Mouse (Mus musculus): ENCODE data around the gene Tmprss9. TPM values are rescaled to one million over a fixed set of nuclear protein-coding genes. Genes with fewer than 3 reads are reported as not detected.

The Tmprss9 gene
- polyA plus RNA-seq, 1 experiment from 2014 or later, result 2.0 TPM

DNA sequence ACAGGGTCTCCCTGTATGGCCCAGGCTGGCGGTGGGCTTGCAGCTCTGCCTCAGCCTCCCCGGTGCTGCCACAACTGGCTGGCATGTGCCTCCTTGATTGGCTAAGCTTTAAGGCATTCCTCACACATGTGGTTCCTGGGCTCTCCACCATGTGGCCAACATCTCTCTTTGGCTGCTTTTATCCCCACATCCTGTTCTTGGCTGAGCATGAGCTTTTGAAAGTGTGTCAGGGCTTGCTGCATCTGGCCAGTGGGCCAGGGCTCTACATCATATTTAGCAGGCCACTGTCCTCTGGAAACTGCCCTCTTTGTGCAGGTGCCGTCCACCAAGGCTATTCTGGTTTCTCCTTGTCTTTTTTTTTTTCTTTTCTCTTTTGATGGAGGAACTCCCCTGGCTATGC is 15.4 kb upstream of the Tmprss9 start:
- no peak overlapping the region; the same call in 1 of the 2 replicates for H3K9ac ChIP-seq (ENCODE audit: low read length)
- TF ChIP-seq EP300 (optimal IDR thresholded peaks at IDR 0.05) (no peak), CTCF (IDR thresholded peaks at IDR 0.05; ENCODE audit: low read depth) (peak; percentile 42)
- no peak overlapping the region for H3K27ac ChIP-seq (replicated peaks)
- ATAC-seq (ENCODE audit: low FRiP score, low TSS enrichment), result no peak
- peaks cover 2% of the 10 kb centered on the region; the same call in 1 of the 2 replicates for H3K4me1 ChIP-seq (replicated peaks; ENCODE audit: control insufficient read depth, insufficient read depth)
- 74% methylated on average over 3 of the region's 3 CpGs for WGBS
- no peaks in the 10 kb centered on the region for H3K36me3 ChIP-seq (ENCODE audit: control insufficient read depth, insufficient read depth, low read length)
- H3K4me3 ChIP-seq (ENCODE audit: low read depth, low read length), result no peak overlapping the region; the same call in 1 of the 2 replicates
- DNase-seq (ENCODE audit: low spot score), result no peak
- no peaks in the 10 kb centered on the region for H3K9me3 ChIP-seq (ENCODE audit: control insufficient read depth, low read length)
- H3K27me3 ChIP-seq (ENCODE audit: control insufficient read depth, insufficient read depth, low read length), result no peaks in the 10 kb centered on the region
- H3K4me2 ChIP-seq (replicated peaks; ENCODE audit: low read depth), result peak overlapping the region; percentile 100; the same call in 1 of the 2 replicates

DNA sequence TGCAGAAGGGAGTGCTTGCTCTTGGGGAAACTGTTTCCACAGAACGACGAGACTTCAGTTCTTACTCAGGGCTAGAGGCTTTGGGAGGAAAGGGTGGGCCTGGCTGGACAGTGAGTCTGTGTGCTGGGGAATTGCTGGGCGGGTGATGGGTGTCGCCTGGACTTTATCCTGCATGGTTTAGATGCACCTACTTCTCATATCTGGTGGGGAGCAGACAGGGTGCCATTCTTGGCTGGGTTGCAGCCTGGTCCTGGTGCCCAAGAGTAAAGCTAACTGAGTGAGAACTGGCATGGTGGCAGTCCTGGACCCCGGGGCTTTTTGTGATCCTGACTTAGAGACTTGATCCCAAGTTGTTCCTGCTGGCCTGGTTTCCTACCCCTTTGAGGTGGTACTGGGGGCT is 14.7 kb upstream of the Tmprss9 start:
- 64% methylated on average over 5 of the region's 5 CpGs for WGBS

GRCm38 (mm10) chr10:80857386-80857785 is 14.3 kb upstream of the Tmprss9 start:
- H3K27me3 ChIP-seq (ENCODE audit: control insufficient read depth, insufficient read depth, low read length), result no peaks in the 10 kb centered on the region
- no peak for DNase-seq (ENCODE audit: low spot score)
- ATAC-seq (ENCODE audit: low FRiP score, low TSS enrichment), result no peak
- no peak overlapping the region for H3K9ac ChIP-seq (ENCODE audit: low read length)
- TF ChIP-seq EP300 (optimal IDR thresholded peaks at IDR 0.05) (no peak), CTCF (IDR thresholded peaks at IDR 0.05; ENCODE audit: low read depth) (no peak)
- H3K4me2 ChIP-seq (replicated peaks; ENCODE audit: low read depth), result no peak overlapping the region
- peaks cover 2% of the 10 kb centered on the region; the same call in 1 of the 2 replicates for H3K4me1 ChIP-seq (replicated peaks; ENCODE audit: control insufficient read depth, insufficient read depth)
- H3K9me3 ChIP-seq (ENCODE audit: control insufficient read depth, low read length), result no peaks in the 10 kb centered on the region
- H3K36me3 ChIP-seq (ENCODE audit: control insufficient read depth, insufficient read depth, low read length), result 0 out of 2 replicates have a peak, but pooled peaks cover 7% of the 10 kb centered on the region
- no peak overlapping the region for H3K27ac ChIP-seq (replicated peaks)
- WGBS, result 62% methylated on average over 8 of the region's 8 CpGs
- H3K4me3 ChIP-seq (ENCODE audit: low read depth, low read length), result no peak overlapping the region

More for the DNA sequence above, 14.7 kb upstream of the Tmprss9 start:
- Histone ChIP-seq H3K27me3 (ENCODE audit: control insufficient read depth, insufficient read depth, low read length) (no peaks in the 10 kb centered on the region), H3K27ac (replicated peaks) (no peak overlapping the region), H3K9ac (ENCODE audit: low read length) (no peak overlapping the region), H3K9me3 (ENCODE audit: control insufficient read depth, low read length) (no peaks in the 10 kb centered on the region), H3K36me3 (ENCODE audit: control insufficient read depth, insufficient read depth, low read length) (0 out of 2 replicates have a peak, but pooled peaks cover 3% of the 10 kb centered on the region), H3K4me3 (ENCODE audit: low read depth, low read length) (no peak overlapping the region), H3K4me2 (replicated peaks; ENCODE audit: low read depth) (no peak overlapping the region), H3K4me1 (replicated peaks; ENCODE audit: control insufficient read depth, insufficient read depth) (peaks cover 2% of the 10 kb centered on the region; the same call in 1 of the 2 replicates)
- no peak for ATAC-seq (ENCODE audit: low FRiP score, low TSS enrichment)
- DNase-seq (ENCODE audit: low spot score), result no peak
- TF ChIP-seq CTCF (IDR thresholded peaks at IDR 0.05; ENCODE audit: low read depth) (no peak), EP300 (optimal IDR thresholded peaks at IDR 0.05) (no peak)

- Histone ChIP-seq H3K9ac (ENCODE audit: low read length) (no peak overlapping the region), H3K4me2 (replicated peaks; ENCODE audit: low read depth) (no peak overlapping the region), H3K36me3 (ENCODE audit: control insufficient read depth, insufficient read depth, low read length) (peaks cover 9% of the 10 kb centered on the region; the same call in 1 of the 2 replicates), H3K4me1 (replicated peaks; ENCODE audit: control insufficient read depth, insufficient read depth) (peaks cover 2% of the 10 kb centered on the region; the same call in 1 of the 2 replicates), H3K27me3 (ENCODE audit: control insufficient read depth, insufficient read depth, low read length) (no peaks in the 10 kb centered on the region), H3K9me3 (ENCODE audit: control insufficient read depth, low read length) (no peaks in the 10 kb centered on the region), H3K4me3 (ENCODE audit: low read depth, low read length) (no peak overlapping the region), H3K27ac (replicated peaks) (no peak overlapping the region)
- 54% methylated on average over 3 of the region's 3 CpGs for WGBS
- no peak for TF ChIP-seq EP300 (optimal IDR thresholded peaks at IDR 0.05)
- no peak for TF ChIP-seq CTCF (IDR thresholded peaks at IDR 0.05; ENCODE audit: low read depth)
- no peak for ATAC-seq (ENCODE audit: low FRiP score, low TSS enrichment)
- no peak for DNase-seq (ENCODE audit: low spot score)
These were observed 13.8 kb upstream of the Tmprss9 start for GRCm38 (mm10) chr10:80857848-80858247.

DNA sequence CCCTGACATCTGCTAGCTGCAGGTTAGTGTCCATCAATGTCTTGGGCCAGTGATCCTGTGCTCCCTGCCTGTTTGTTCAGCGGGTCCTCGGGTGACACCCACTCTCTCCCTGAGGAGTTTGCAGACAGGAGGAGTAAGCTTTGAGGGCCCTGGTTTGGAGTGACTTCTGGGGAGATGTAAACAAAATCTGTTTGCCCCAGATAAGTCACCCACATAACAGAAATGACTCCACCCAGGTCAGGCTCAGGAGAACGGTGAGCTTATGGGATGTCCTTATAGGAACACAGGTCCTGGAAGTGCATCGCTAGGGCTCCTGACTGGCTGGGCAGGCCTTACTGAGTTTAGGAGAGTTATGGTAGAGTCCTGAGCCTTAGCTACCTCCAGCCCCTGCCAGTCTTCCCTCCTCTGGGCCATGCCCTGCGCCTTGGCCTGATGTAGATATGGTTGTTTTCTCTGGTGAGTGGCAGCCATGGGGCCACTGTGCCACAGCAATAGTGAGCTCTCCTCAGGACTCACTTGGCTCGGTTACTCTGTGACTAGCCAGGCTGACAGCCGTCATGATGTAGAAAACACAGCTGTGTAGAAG is 13.2 kb upstream of the Tmprss9 start:
- Histone ChIP-seq H3K27ac (replicated peaks) (no peak overlapping the region), H3K9me3 (ENCODE audit: control insufficient read depth, low read length) (no peaks in the 10 kb centered on the region), H3K9ac (ENCODE audit: low read length) (peak overlapping the region; percentile 38; the same call in 1 of the 2 replicates), H3K27me3 (ENCODE audit: control insufficient read depth, insufficient read depth, low read length) (no peaks in the 10 kb centered on the region), H3K4me3 (ENCODE audit: low read depth, low read length) (no peak overlapping the region), H3K4me1 (replicated peaks; ENCODE audit: control insufficient read depth, insufficient read depth) (peaks cover 2% of the 10 kb centered on the region; the same call in 1 of the 2 replicates), H3K4me2 (replicated peaks; ENCODE audit: low read depth) (no peak overlapping the region), H3K36me3 (ENCODE audit: control insufficient read depth, insufficient read depth, low read length) (peaks cover 10% of the 10 kb centered on the region; the same call in 1 of the 2 replicates)
- DNase-seq (ENCODE audit: low spot score) (no peak), ATAC-seq (ENCODE audit: low FRiP score, low TSS enrichment) (no peak)
- WGBS, result 48% methylated on average over 7 of the region's 7 CpGs
- TF ChIP-seq CTCF (IDR thresholded peaks at IDR 0.05; ENCODE audit: low read depth) (no peak), EP300 (optimal IDR thresholded peaks at IDR 0.05) (no peak)

GRCm38 (mm10) chr10:80862305-80862704 is 9.3 kb upstream of the Tmprss9 start:
- DNase-seq (ENCODE audit: low spot score), result no peak
- Histone ChIP-seq H3K27ac (replicated peaks) (no peak overlapping the region), H3K4me1 (replicated peaks; ENCODE audit: control insufficient read depth, insufficient read depth) (no peaks in the 10 kb centered on the region), H3K27me3 (ENCODE audit: control insufficient read depth, insufficient read depth, low read length) (no peaks in the 10 kb centered on the region), H3K9ac (ENCODE audit: low read length) (no peak overlapping the region), H3K9me3 (ENCODE audit: control insufficient read depth, low read length) (no peaks in the 10 kb centered on the region), H3K36me3 (ENCODE audit: control insufficient read depth, insufficient read depth, low read length) (peaks cover 16% of the 10 kb centered on the region), H3K4me2 (replicated peaks; ENCODE audit: low read depth) (no peak overlapping the region), H3K4me3 (ENCODE audit: low read depth, low read length) (no peak overlapping the region)
- TF ChIP-seq EP300 (optimal IDR thresholded peaks at IDR 0.05) (no peak), CTCF (IDR thresholded peaks at IDR 0.05; ENCODE audit: low read depth) (no peak)
- no peak for ATAC-seq (ENCODE audit: low FRiP score, low TSS enrichment)
- WGBS, result 93% methylated on average over 5 of the region's 5 CpGs
